Mouse (Mus musculus) limb, embryonic 11.5 days (tissue): ENCODE measurements around the gene Impdh2. TPM values are rescaled to one million over a fixed set of nuclear protein-coding genes. Genes with fewer than 3 reads are reported as not detected.
"Not testable (repeated sequence)": the region's sequence is repeated elsewhere in the genome, so short reads cannot be mapped to it uniquely, and the experiment has no call there.

Experiments
- ATAC-seq: fragments of 200-750 bp; cut with Nextera tagmentation; 2 replicates; pipeline ENCODE4 v1.8.0; 2017; ENCODE audit warnings: low read depth; ENCODE audit not compliant: insufficient number of reproducible peaks, low FRiP score, low TSS enrichment
- DNase-seq: peaks from one replicate; pipeline ENCODE4 v3.0.0-alpha.2; 2015; ENCODE audit warnings: low spot score
- H3K27ac ChIP-seq: fragments of 300-500 bp; sonication (generic); replicated peaks from 2 replicates; pipeline ENCODE4 v1.5.1; 2014; ENCODE audit warnings: low read depth, mild to moderate bottlenecking, low read length
- H3K27me3 ChIP-seq: fragments of 300-500 bp; sonication (generic); 2 replicates; pipeline ENCODE4 v1.6.1; 2014; ENCODE audit warnings: mild to moderate bottlenecking, low read length, mixed read lengths; ENCODE audit not compliant: control insufficient read depth, insufficient read depth
- H3K36me3 ChIP-seq: fragments of 300-500 bp; sonication (generic); 2 replicates; pipeline ENCODE4 v1.6.1; 2014; ENCODE audit warnings: mild to moderate bottlenecking, low read length, moderate library complexity, mixed read lengths; ENCODE audit not compliant: control insufficient read depth, insufficient read depth
- H3K4me1 ChIP-seq: fragments of 300-500 bp; sonication (generic); 2 replicates; pipeline ENCODE4 v1.6.1; 2014; ENCODE audit warnings: low read length, mixed read lengths; ENCODE audit not compliant: control insufficient read depth, insufficient read depth
- H3K4me2 ChIP-seq: fragments of 300-500 bp; sonication (generic); 2 replicates; pipeline ENCODE4 v1.6.1; 2014; ENCODE audit warnings: low read depth, mild to moderate bottlenecking, moderate library complexity; ENCODE audit not compliant: severe bottlenecking
- H3K4me3 ChIP-seq: fragments of 300-500 bp; sonication (generic); 2 replicates; pipeline ENCODE4 v1.5.1; 2014; ENCODE audit warnings: low read depth, low read length
- H3K9ac ChIP-seq: fragments of 300-500 bp; sonication (generic); 2 replicates; pipeline ENCODE4 v1.6.1; 2014; ENCODE audit warnings: mild to moderate bottlenecking, low read length
- H3K9me3 ChIP-seq: fragments of 300-500 bp; sonication (generic); 2 replicates; pipeline ENCODE4 v1.6.1; 2016; ENCODE audit warnings: low read length; ENCODE audit not compliant: control insufficient read depth
- WGBS: fragments of 180-500 bp; shearing (Covaris S2); extraction: QIAGEN DNeasy Blood & Tissue Kit; methylation state at CpG from one replicate; pipeline ENCODE4 v1.1.7; 2014; 5-methylcytosine and 5-hydroxymethylcytosine counted together
- microRNA counts: library from miRNA; unstranded; fragments of <30 nt; microRNA quantifications from one replicate; lab custom pipeline; 2016
- microRNA-seq: library from miRNA; unstranded; fragments of <30 nt; microRNA quantifications from one replicate; pipeline ENCODE4, GENCODE M21; 2016
- polyA plus RNA-seq: library from polyadenylated mRNA; unstranded; fragments of >200 nt; fragmentation: Nextera tagmentation; extraction: Ambion mirVana; gene quantifications from 2 replicates; pipeline ENCODE4 v1.2.1, GENCODE M21; 2014

Impdh2 gene
- polyA plus RNA-seq, 1 experiment from 2014 or later: 247 TPM

- ATAC-seq, H3K4me2 ChIP-seq, H3K27ac ChIP-seq, H3K4me3 ChIP-seq, DNase-seq, H3K27me3 ChIP-seq, H3K9ac ChIP-seq, H3K9me3 ChIP-seq, H3K4me1 ChIP-seq: not testable (repeated sequence)
- WGBS: 89% methylated on average over 5 of the region's 5 CpGs
- peaks cover 16% of the 10 kb centered on the region; the same call in 1 of the 2 replicates for H3K36me3 ChIP-seq
These were observed 47.8 kb downstream of the Impdh2 start for GRCm38 (mm10) chr9:108607929-108608328.

GRCm38 (mm10) chr9:108608889-108609288, 48.8 kb downstream of the Impdh2 start:
- H3K4me3 ChIP-seq: no peak overlapping the region
- H3K4me1 ChIP-seq: no peaks in the 10 kb centered on the region
- ATAC-seq (no peak), DNase-seq (no peak)
- no peaks in the 10 kb centered on the region for H3K9me3 ChIP-seq
- 91% methylated on average over 4 of the region's 4 CpGs for WGBS
- H3K9ac ChIP-seq: no peak overlapping the region
- H3K27ac ChIP-seq: no peak overlapping the region
- peaks cover 13% of the 10 kb centered on the region; the same call in 1 of the 2 replicates for H3K36me3 ChIP-seq
- H3K27me3 ChIP-seq: no peaks in the 10 kb centered on the region
- H3K4me2 ChIP-seq: no peak overlapping the region

GRCm38 (mm10) chr9:108611488-108611887, 51.4 kb downstream of the Impdh2 start:
- no peak for DNase-seq
- 94% methylated on average over 10 of the region's 10 CpGs for WGBS
- peaks cover 13% of the 10 kb centered on the region; the same call in 1 of the 2 replicates for H3K36me3 ChIP-seq

More at GRCm38 (mm10) chr9:108611488-108611887, 51.4 kb downstream of the Impdh2 start:
- no peaks in the 10 kb centered on the region for H3K4me1 ChIP-seq
- no peak overlapping the region for H3K9ac ChIP-seq
- no peak overlapping the region for H3K4me2 ChIP-seq
- H3K27me3 ChIP-seq: no peaks in the 10 kb centered on the region
- H3K27ac ChIP-seq: no peak overlapping the region
- H3K9me3 ChIP-seq: no peaks in the 10 kb centered on the region
- no peak overlapping the region for H3K4me3 ChIP-seq
- no peak for ATAC-seq

MicroRNAs encoded within 50 kb of the gene (microRNA counts, 519-probe panel; counts per million panel counts)
- microRNA mmu-miR-191 (lab: Ali Mortazavi, UCI) (3,800 counts per million, percentile 53 among the panel's probes with 10 or more counts), microRNA mmu-miR-425 (lab: Ali Mortazavi, UCI) (3,109 counts per million, percentile 38 among the panel's probes with 10 or more counts)

Small RNAs within 50 kb of the gene (microRNA-seq; reads per million reads assigned to microRNA genes)
- gene Gm24083 (not detected), gene Mir191 (not detected), gene Mir425 (2,040 reads per million, percentile 82 among the genes with 10 or more reads in this experiment)

Other genes starting within 250 kb of the Impdh2 start
- gene Gpx1, start 221.4 kb upstream of the Impdh2 start, polyA plus RNA-seq: 798 and 887 TPM in 2 replicates
- 130 and 133 TPM in 2 replicates for gene Usp4, start 212.4 kb upstream of the Impdh2 start, polyA plus RNA-seq
- 0.57 and 0.87 TPM in 2 replicates for gene 1700102P08Rik, start 167.5 kb upstream of the Impdh2 start, polyA plus RNA-seq
- gene Ccdc36, start 131.8 kb upstream of the Impdh2 start, polyA plus RNA-seq: 1.3 and 1.5 TPM in 2 replicates
- gene BC048562, start 123.8 kb upstream of the Impdh2 start, polyA plus RNA-seq: not detected in 2 replicates
- gene Ccdc71, start 99.8 kb upstream of the Impdh2 start, polyA plus RNA-seq: 46.0 and 55.5 TPM in 2 replicates
- 13.6 and 17.2 TPM in 2 replicates for gene Klhdc8b, start 98.7 kb upstream of the Impdh2 start, polyA plus RNA-seq
- gene Lamb2, start 80.5 kb upstream of the Impdh2 start, polyA plus RNA-seq: 18.0 and 18.9 TPM in 2 replicates
- 73.6 and 81.7 TPM in 2 replicates for gene Usp19, start 69.7 kb upstream of the Impdh2 start, polyA plus RNA-seq
- 126 and 138 TPM in 2 replicates for gene Qars, start 52.6 kb upstream of the Impdh2 start, polyA plus RNA-seq
- 164 and 167 TPM in 2 replicates for gene Qrich1, start 43.5 kb upstream of the Impdh2 start, polyA plus RNA-seq
- gene Ndufaf3, start 7.1 kb downstream of the Impdh2 start, polyA plus RNA-seq: 44.3 and 47.5 TPM in 2 replicates
- 183 and 195 TPM in 2 replicates for gene Dalrd3, start 9.6 kb downstream of the Impdh2 start, polyA plus RNA-seq
- 152 and 167 TPM in 2 replicates for gene Wdr6, start 18.5 kb downstream of the Impdh2 start, polyA plus RNA-seq
- 6.7 and 7.2 TPM in 2 replicates for gene P4htm, start 37.4 kb downstream of the Impdh2 start, polyA plus RNA-seq
- gene Arih2, start 89.1 kb downstream of the Impdh2 start, polyA plus RNA-seq: 45.0 and 49.8 TPM in 2 replicates
- gene Slc25a20, start 101.8 kb downstream of the Impdh2 start, polyA plus RNA-seq: 23.2 and 31.4 TPM in 2 replicates
- gene Prkar2a, start 129.0 kb downstream of the Impdh2 start, polyA plus RNA-seq: 32.5 and 35.2 TPM in 2 replicates
- gene Ip6k2, start 223.5 kb downstream of the Impdh2 start, polyA plus RNA-seq: 129 and 136 TPM in 2 replicates
- 13.9 and 15.7 TPM in 2 replicates for gene Nckipsd, start 248.1 kb downstream of the Impdh2 start, polyA plus RNA-seq